Mouse (Mus musculus): Measurements from ENCODE around the gene Polr3g. TPM values are rescaled to one million over a fixed set of nuclear protein-coding genes. Genes with fewer than 3 reads are reported as not detected.
"Not testable (repeated sequence)": the region's sequence is repeated elsewhere in the genome, so short reads cannot be mapped to it uniquely, and the experiment has no call there.

Polr3g gene
- polyA plus RNA-seq, 1 experiment: 3.1 TPM

GRCm38 (mm10) chr13:81630566-81630965 lies 80.2 kb downstream of the Polr3g start:
- H3K4me1 ChIP-seq (ENCODE audit: control insufficient read depth, insufficient read depth, low read length): no peaks in the 10 kb centered on the region
- 78% methylated on average over 5 of the region's 5 CpGs for whole genome bisulfite sequencing
- TF ChIP-seq CTCF (conservative IDR thresholded peaks at IDR 0.05; ENCODE audit: insufficient read depth, insufficient read length, low read depth, low read length): no peak
- TF ChIP-seq POLR2A (IDR thresholded peaks at IDR 0.05; ENCODE audit: low read depth, low read length): no peak

DNA sequence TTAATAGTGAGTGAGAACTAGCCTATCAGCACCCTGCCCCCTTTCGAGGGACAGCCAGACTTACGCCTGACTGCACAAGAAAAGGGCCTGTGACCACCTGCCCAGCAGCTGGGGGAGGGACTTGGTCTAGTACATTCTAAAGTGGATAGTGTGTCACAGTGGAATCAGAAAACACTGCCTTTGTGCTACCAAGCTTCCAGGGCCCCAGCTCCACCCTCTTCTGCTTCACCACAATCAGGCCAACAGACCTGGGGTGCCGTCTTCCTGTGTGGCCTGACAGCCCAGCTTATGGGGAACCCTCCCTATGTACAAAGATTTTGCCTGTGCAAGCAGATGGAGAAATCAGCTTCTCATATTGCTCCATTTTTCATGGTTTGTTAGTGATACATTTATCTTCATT lies 81.4 kb downstream of the Polr3g start:
- WGBS: 52% methylated on average over 3 of the region's 3 CpGs
- TF ChIP-seq POLR2A (IDR thresholded peaks at IDR 0.05; ENCODE audit: low read depth, low read length): no peak
- H3K4me3 ChIP-seq (ENCODE audit: insufficient read depth, low read depth, low read length): no peak overlapping the region
- no peaks in the 10 kb centered on the region for H3K36me3 ChIP-seq (ENCODE audit: control insufficient read depth, insufficient read depth, low read length)
- H3K27me3 ChIP-seq (replicated peaks; ENCODE audit: control insufficient read depth, insufficient read depth, low read length): no peaks in the 10 kb centered on the region
- no peaks in the 10 kb centered on the region for H3K4me1 ChIP-seq (ENCODE audit: control insufficient read depth, insufficient read depth, low read length)
- H3K27ac ChIP-seq (ENCODE audit: insufficient read depth, low read depth, low read length): no peak overlapping the region
- DNase-seq: no peak

More at GRCm38 (mm10) chr13:81630566-81630965, 80.2 kb downstream of the Polr3g start:
- no peaks in the 10 kb centered on the region for H3K36me3 ChIP-seq (ENCODE audit: control insufficient read depth, insufficient read depth, low read length)
- no peak overlapping the region for H3K4me3 ChIP-seq (ENCODE audit: insufficient read depth, low read depth, low read length)
- H3K27ac ChIP-seq (ENCODE audit: insufficient read depth, low read depth, low read length): no peak overlapping the region
- H3K27me3 ChIP-seq (replicated peaks; ENCODE audit: control insufficient read depth, insufficient read depth, low read length): no peaks in the 10 kb centered on the region
- DNase-seq: no peak

DNA sequence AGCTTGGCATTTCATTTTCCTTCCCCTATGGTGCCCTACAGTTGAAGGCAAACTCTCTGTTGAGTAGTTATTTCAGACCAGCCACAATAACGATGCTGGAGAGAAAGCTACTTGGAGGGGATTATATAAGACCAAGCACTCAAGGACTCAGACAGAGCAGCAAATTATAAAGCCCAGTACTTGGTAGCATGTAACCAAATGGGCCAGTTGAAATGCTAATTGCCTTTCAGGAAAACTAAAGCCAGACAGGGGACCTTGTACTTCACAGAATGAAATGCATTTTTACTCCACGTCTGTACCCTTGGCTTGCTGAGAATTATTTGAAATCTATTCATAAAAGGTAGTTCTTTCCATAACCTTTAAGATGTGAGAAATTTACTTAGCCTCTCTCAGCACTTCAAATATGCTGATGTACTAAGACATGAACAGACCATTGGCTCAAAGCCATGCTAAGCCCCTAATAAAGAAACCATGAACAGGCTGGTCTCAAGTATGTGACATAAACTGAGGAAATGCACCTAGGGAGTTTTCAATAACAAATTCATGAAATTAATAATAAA lies 82.1 kb downstream of the Polr3g start:
- H3K4me1 ChIP-seq (ENCODE audit: control insufficient read depth, insufficient read depth, low read length): no peaks in the 10 kb centered on the region
- TF ChIP-seq POLR2A (IDR thresholded peaks at IDR 0.05; ENCODE audit: low read depth, low read length) (no peak), CTCF (conservative IDR thresholded peaks at IDR 0.05; ENCODE audit: insufficient read depth, insufficient read length, low read depth, low read length) (no peak)
- no peaks in the 10 kb centered on the region for H3K36me3 ChIP-seq (ENCODE audit: control insufficient read depth, insufficient read depth, low read length)
- no peak for DNase-seq
- no peaks in the 10 kb centered on the region for H3K27me3 ChIP-seq (replicated peaks; ENCODE audit: control insufficient read depth, insufficient read depth, low read length)
- no peak overlapping the region for H3K27ac ChIP-seq (ENCODE audit: insufficient read depth, low read depth, low read length)
- H3K4me3 ChIP-seq (ENCODE audit: insufficient read depth, low read depth, low read length): no peak overlapping the region
- WGBS: 63% methylated on average over 2 of the region's 2 CpGs

GRCm38 (mm10) chr13:81627861-81628260 lies 83.0 kb downstream of the Polr3g start:
- H3K27ac ChIP-seq (ENCODE audit: insufficient read depth, low read depth, low read length); H3K4me1 ChIP-seq (ENCODE audit: control insufficient read depth, insufficient read depth, low read length); H3K4me3 ChIP-seq (ENCODE audit: insufficient read depth, low read depth, low read length); H3K27me3 ChIP-seq (replicated peaks; ENCODE audit: control insufficient read depth, insufficient read depth, low read length); DNase-seq; H3K36me3 ChIP-seq (ENCODE audit: control insufficient read depth, insufficient read depth, low read length): not testable (repeated sequence)
- WGBS: 83% methylated on average over 1 of the region's 1 CpGs

Other genes starting within 250 kb of the Polr3g start
- gene Adgrv1, start 77.9 kb downstream of the Polr3g start, polyA plus RNA-seq (2012; rRNA removed): 0.56 and 0.61 TPM in 2 replicates
- 3.9 and 4.4 TPM in 2 replicates for gene Lysmd3, start 53.4 kb downstream of the Polr3g start, polyA plus RNA-seq (2012; rRNA removed)
- 3.3 and 5.3 TPM in 2 replicates for gene Mblac2, start 328 bp upstream of the Polr3g start, polyA plus RNA-seq (2012; rRNA removed)
- gene Cetn3, start 72.1 kb upstream of the Polr3g start, polyA plus RNA-seq (2012; rRNA removed): 3.5 and 8.1 TPM in 2 replicates